Mouse (Mus musculus) heart, embryonic 15.5 days (tissue): ENCODE data around the gene Cbx2. TPM values are rescaled to one million over a fixed set of nuclear protein-coding genes. Genes with fewer than 3 reads are reported as not detected.

Experiments
- ATAC-seq: fragments of 200-750 bp; cut with Nextera tagmentation; replicated peaks from 2 replicates; pipeline ENCODE4 v1.8.0; 2017; ENCODE audit warnings: low read depth, moderate TSS enrichment; ENCODE audit not compliant: insufficient number of reproducible peaks, insufficient read depth, low FRiP score
- H3K27ac ChIP-seq: fragments of 300-500 bp; sonication (generic); 2 replicates; pipeline ENCODE4 v1.5.1; 2015; ENCODE audit warnings: mild to moderate bottlenecking, inconsistent platforms
- H3K27me3 ChIP-seq: fragments of 300-500 bp; sonication (generic); 2 replicates; pipeline ENCODE4 v1.6.1; 2015; ENCODE audit warnings: inconsistent platforms
- H3K36me3 ChIP-seq: fragments of 300-500 bp; sonication (generic); 2 replicates; pipeline ENCODE4 v1.6.1; 2015; ENCODE audit warnings: mild to moderate bottlenecking, inconsistent platforms
- H3K4me1 ChIP-seq: fragments of 300-500 bp; sonication (generic); replicated peaks from 2 replicates; pipeline ENCODE4 v1.6.1; 2015; ENCODE audit warnings: inconsistent platforms
- H3K4me2 ChIP-seq: fragments of 300-500 bp; sonication (generic); 2 replicates; pipeline ENCODE4 v1.6.1; 2015; ENCODE audit warnings: inconsistent platforms, mild to moderate bottlenecking, moderate library complexity
- H3K4me3 ChIP-seq: fragments of 300-500 bp; sonication (generic); 2 replicates; pipeline ENCODE4 v1.5.1; 2015; ENCODE audit warnings: mild to moderate bottlenecking, inconsistent platforms
- H3K9ac ChIP-seq: fragments of 300-500 bp; sonication (generic); 2 replicates; pipeline ENCODE4 v1.6.1; 2015; ENCODE audit warnings: mild to moderate bottlenecking, inconsistent platforms
- H3K9me3 ChIP-seq: fragments of 300-500 bp; sonication (generic); replicated peaks from 2 replicates; pipeline ENCODE4 v1.6.1; 2016; ENCODE audit warnings: inconsistent platforms
- WGBS: fragments of 180-500 bp; shearing (Covaris S2); methylation state at CpG from one replicate; pipeline ENCODE4 v1.1.7; 2015; ENCODE audit warnings: mixed read lengths; 5-methylcytosine and 5-hydroxymethylcytosine counted together
- polyA plus RNA-seq: library from polyadenylated mRNA; unstranded; fragments of >200 nt; fragmentation: Nextera tagmentation; extraction: Ambion mirVana; gene quantifications from 2 replicates; pipeline ENCODE4 v1.2.1, GENCODE M21; 2015

The Cbx2 gene
- polyA plus RNA-seq, result 11.6 and 18.0 TPM in 2 replicates

- H3K4me2 ChIP-seq, result peak within 1 kb of the TSS; percentile 91
- peaks cover 15% of the 10 kb centered on the region; the same call in 1 of the 2 replicates for H3K36me3 ChIP-seq
- peak within 1 kb of the TSS; percentile 83 for H3K27ac ChIP-seq
- H3K4me1 ChIP-seq, result peaks cover 33% of the 10 kb centered on the region
- peak within 1 kb of the TSS; percentile 89 for H3K4me3 ChIP-seq
- H3K9me3 ChIP-seq, result no peaks in the 10 kb centered on the region
- peaks cover 25% of the 10 kb centered on the region for H3K27me3 ChIP-seq
- WGBS, result under 1% methylated on average over 88 of the region's 99 CpGs
- peak; percentile 89 for ATAC-seq
- peak within 1 kb of the TSS; percentile 83 for H3K9ac ChIP-seq
Measured at GRCm38 (mm10) chr11:119022895-119023615, at the start of gene Cbx2. Cbx2 (plus strand) TSS chr11:119022962.

GRCm38 (mm10) chr11:118974340-118974739 lies 48.4 kb upstream of the Cbx2 start:
- H3K4me1 ChIP-seq, result peaks cover 5% of the 10 kb centered on the region
- H3K36me3 ChIP-seq, result no peaks in the 10 kb centered on the region
- 68% methylated on average over 7 of the region's 7 CpGs for WGBS
- no peaks in the 10 kb centered on the region for H3K9me3 ChIP-seq
- no peak for ATAC-seq
- no peak overlapping the region for H3K27ac ChIP-seq
- H3K4me3 ChIP-seq, result no peak overlapping the region
- H3K27me3 ChIP-seq, result peaks cover 80% of the 10 kb centered on the region
- H3K9ac ChIP-seq, result no peak overlapping the region
- H3K4me2 ChIP-seq, result no peak overlapping the region

DNA sequence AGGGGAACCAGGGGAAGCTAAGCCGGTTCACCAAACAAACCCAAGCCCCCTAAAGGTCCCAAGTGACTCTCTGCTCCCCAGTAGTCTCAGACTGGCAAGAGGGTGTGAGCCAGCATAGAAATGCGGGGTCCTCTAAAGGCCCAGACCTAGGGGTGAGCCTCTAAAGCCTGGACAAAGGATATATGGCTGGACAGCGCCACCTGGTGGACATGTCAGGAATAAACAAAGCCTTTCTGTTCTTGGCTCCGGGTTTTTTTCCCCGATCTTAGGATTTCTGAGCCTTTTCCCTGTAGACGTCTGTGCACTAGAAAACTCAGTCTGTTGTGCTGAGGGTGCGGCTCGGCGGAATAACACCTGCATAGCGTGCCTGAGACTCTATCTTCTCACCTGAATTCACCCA lies 47.3 kb upstream of the Cbx2 start:
- H3K4me2 ChIP-seq, result peak overlapping the region; percentile 38; the same call in 1 of the 2 replicates
- no peak for ATAC-seq
- H3K4me3 ChIP-seq, result 0 out of 2 replicates have a peak overlapping the region, but pooled peaks have one; percentile 8

DNA sequence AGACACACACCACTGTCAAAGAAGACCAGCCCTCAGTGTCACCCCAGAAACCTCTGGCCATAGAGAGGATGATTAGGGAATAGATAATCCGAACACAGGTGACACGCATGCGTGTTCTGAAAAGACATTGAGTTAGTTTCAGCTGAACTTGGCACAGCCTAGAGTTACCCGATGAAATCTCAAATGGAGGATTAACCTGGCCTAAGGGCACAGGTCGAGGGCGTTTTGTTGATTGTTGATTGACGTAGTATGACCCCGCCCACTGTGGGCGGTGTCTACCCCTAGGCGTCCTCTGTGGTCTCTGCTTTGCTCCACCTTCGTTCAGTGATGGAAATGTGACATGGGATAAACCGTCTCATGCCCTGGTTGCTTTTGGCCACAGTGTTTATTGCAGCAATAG lies 46.8 kb upstream of the Cbx2 start:
- Histone ChIP-seq H3K27me3 (peaks cover 71% of the 10 kb centered on the region), H3K9ac (no peak overlapping the region), H3K4me3 (no peak overlapping the region), H3K36me3 (no peaks in the 10 kb centered on the region), H3K4me2 (peak overlapping the region; percentile 38; the same call in 1 of the 2 replicates), H3K9me3 (no peaks in the 10 kb centered on the region), H3K4me1 (peaks cover 5% of the 10 kb centered on the region), H3K27ac (no peak overlapping the region)
- WGBS, result 17% methylated on average over 12 of the region's 12 CpGs
- ATAC-seq, result no peak

More for the DNA sequence above, 47.3 kb upstream of the Cbx2 start:
- WGBS, result 2% methylated on average over 10 of the region's 10 CpGs
- H3K4me1 ChIP-seq, result peaks cover 5% of the 10 kb centered on the region
- H3K27ac ChIP-seq, result no peak overlapping the region
- H3K9me3 ChIP-seq, result no peaks in the 10 kb centered on the region
- no peaks in the 10 kb centered on the region for H3K36me3 ChIP-seq
- H3K27me3 ChIP-seq, result peaks cover 74% of the 10 kb centered on the region
- no peak overlapping the region for H3K9ac ChIP-seq

DNA sequence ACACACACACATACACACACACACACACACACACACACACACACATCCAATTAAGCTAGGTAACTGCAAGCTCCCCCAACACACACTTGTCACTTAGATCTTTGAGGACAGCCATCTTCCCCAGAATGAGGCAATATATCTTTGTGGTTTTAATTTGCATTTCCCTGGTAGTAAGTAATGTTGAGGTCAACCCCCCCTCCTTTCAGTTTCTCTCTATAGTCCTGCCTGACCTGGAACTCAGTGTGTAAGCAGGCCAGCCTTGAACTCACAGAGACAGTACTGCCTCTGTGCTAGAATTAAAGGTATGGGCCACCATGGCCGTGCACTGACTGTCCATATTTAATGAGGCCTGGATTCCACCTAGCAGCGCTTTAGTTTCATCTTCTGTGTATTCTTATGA lies 42.4 kb upstream of the Cbx2 start:
- Histone ChIP-seq H3K9me3 (no peaks in the 10 kb centered on the region), H3K27me3 (peaks cover 47% of the 10 kb centered on the region), H3K4me1 (peaks cover 5% of the 10 kb centered on the region), H3K4me3 (no peak overlapping the region), H3K36me3 (no peaks in the 10 kb centered on the region), H3K27ac (no peak overlapping the region), H3K4me2 (no peak overlapping the region), H3K9ac (no peak overlapping the region)
- 75% methylated on average over 2 of the region's 2 CpGs for WGBS
- ATAC-seq, result no peak

- no peaks in the 10 kb centered on the region for H3K36me3 ChIP-seq
- H3K9ac ChIP-seq, result no peak overlapping the region
- no peak for ATAC-seq
- H3K27me3 ChIP-seq, result peaks cover 40% of the 10 kb centered on the region
- H3K9me3 ChIP-seq, result no peaks in the 10 kb centered on the region
- WGBS, result 61% methylated on average over 18 of the region's 18 CpGs
- H3K4me1 ChIP-seq, result no peaks in the 10 kb centered on the region
- H3K4me3 ChIP-seq, result no peak overlapping the region
- H3K27ac ChIP-seq, result no peak overlapping the region
- no peak overlapping the region for H3K4me2 ChIP-seq
Measured at GRCm38 (mm10) chr11:118981012-118981776, 41.6 kb upstream of the Cbx2 start.

DNA sequence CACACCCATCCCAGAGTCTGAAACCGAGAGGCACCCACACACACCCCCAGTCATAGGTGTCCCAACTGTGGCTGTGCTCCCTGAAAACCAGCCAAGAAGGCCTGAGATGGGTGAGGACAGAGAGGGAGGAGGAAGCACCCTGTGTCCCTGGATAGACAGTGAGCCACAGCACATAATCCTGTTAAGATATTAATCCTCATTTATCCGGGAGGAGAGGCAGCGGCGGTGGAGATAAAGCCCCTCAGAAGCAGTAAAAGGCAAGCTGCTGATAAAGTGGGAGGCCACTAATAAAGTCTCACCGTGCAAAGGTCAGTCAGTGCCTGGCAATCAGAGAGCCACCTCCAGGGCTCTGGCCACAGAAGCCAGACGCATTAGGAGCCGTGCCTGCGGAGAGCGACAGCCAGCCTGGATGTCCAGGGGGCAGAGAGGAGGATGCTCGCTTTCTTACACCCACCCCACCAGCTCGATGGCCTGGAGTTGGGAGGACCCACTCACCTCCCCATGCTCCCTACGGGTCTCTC lies 40.1 kb upstream of the Cbx2 start:
- Histone ChIP-seq H3K27me3 (peaks cover 28% of the 10 kb centered on the region), H3K27ac (no peak overlapping the region), H3K4me2 (no peak overlapping the region)

DNA sequence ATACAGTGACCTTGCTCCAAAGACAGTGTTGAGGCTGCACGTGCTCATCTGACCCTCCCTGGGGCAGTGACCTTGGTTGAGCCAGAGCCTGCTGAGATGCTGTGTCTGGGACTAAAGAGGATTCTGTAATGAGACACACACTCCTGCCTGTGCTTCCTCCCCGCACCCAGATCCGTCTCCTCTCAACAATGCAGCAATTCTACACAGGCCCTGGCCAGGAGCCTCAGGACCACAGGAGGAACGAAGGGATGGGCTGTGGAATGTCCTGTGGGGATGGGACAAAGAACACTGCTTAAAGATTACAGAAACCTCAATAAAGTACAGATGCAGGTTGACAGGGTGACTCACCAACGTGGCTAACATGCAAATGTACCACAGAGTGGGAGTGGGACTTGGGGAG lies 37.2 kb upstream of the Cbx2 start:
- ATAC-seq, result no peak
- Histone ChIP-seq H3K27me3 (peaks cover 10% of the 10 kb centered on the region; the same call in 1 of the 2 replicates), H3K9ac (no peak overlapping the region), H3K9me3 (no peaks in the 10 kb centered on the region), H3K4me3 (no peak overlapping the region), H3K36me3 (no peaks in the 10 kb centered on the region), H3K4me2 (no peak overlapping the region), H3K4me1 (no peaks in the 10 kb centered on the region), H3K27ac (no peak overlapping the region)
- WGBS, result 54% methylated on average over 5 of the region's 5 CpGs

More for the DNA sequence above, 40.1 kb upstream of the Cbx2 start:
- ATAC-seq, result no peak
- H3K36me3 ChIP-seq, result no peaks in the 10 kb centered on the region
- H3K4me3 ChIP-seq, result no peak overlapping the region
- no peak overlapping the region for H3K9ac ChIP-seq
- no peaks in the 10 kb centered on the region for H3K4me1 ChIP-seq
- no peaks in the 10 kb centered on the region for H3K9me3 ChIP-seq
- 41% methylated on average over 12 of the region's 12 CpGs for WGBS

DNA sequence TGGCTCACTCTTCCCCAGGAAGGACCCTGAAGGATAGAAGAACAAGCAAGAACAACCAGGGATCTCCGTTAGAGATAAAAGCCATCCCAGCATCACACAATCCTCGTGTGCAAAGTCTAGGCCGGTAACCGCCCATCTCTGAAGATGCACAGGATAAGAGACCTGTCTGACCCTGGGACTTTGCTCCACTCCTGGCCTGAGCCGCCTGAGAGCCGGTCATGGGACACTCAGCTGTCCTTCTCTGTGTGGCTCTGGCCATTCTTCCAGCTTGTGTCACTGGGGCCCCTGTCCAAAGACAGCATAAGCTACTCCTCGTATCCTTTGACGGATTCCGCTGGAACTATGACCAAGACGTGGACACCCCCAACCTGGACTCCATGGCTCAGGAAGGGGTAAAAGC lies 34.8 kb upstream of the Cbx2 start, which contains the start of gene Enpp7:
Enpp7 (plus strand) TSS at position 190 of the 400 bp plus-strand sequence.
- no peaks in the 10 kb centered on the region for H3K4me1 ChIP-seq
- WGBS, result 79% methylated on average over 10 of the region's 10 CpGs
- no peak within 1 kb of the TSS for H3K4me3 ChIP-seq
- H3K9ac ChIP-seq, result no peak within 1 kb of the TSS
- H3K36me3 ChIP-seq, result no peaks in the 10 kb centered on the region
- H3K27me3 ChIP-seq, result peaks cover 2% of the 10 kb centered on the region; the same call in 1 of the 2 replicates
- H3K4me2 ChIP-seq, result no peak within 1 kb of the TSS
- no peaks in the 10 kb centered on the region for H3K9me3 ChIP-seq
- no peak within 1 kb of the TSS for H3K27ac ChIP-seq
- no peak for ATAC-seq

GRCm38 (mm10) chr11:118992781-118993180 lies 30.0 kb upstream of the Cbx2 start:
- no peak; the same call in 1 of the 2 replicates for ATAC-seq

GRCm38 (mm10) chr11:118995448-118995847 lies 27.3 kb upstream of the Cbx2 start:
- Histone ChIP-seq H3K27me3 (peaks cover 61% of the 10 kb centered on the region), H3K9ac (no peak overlapping the region), H3K9me3 (no peaks in the 10 kb centered on the region), H3K4me3 (no peak overlapping the region), H3K27ac (no peak overlapping the region), H3K36me3 (no peaks in the 10 kb centered on the region), H3K4me2 (no peak overlapping the region), H3K4me1 (peaks cover 11% of the 10 kb centered on the region)
- no peak for ATAC-seq
- WGBS, result 25% methylated on average over 4 of the region's 4 CpGs

More at GRCm38 (mm10) chr11:118992781-118993180, 30.0 kb upstream of the Cbx2 start:
- no peaks in the 10 kb centered on the region for H3K9me3 ChIP-seq
- 47% methylated on average over 3 of the region's 3 CpGs for WGBS
- H3K4me2 ChIP-seq, result no peak overlapping the region
- no peak overlapping the region for H3K4me3 ChIP-seq
- H3K9ac ChIP-seq, result no peak overlapping the region
- 0 out of 2 replicates have a peak, but pooled peaks cover 2% of the 10 kb centered on the region for H3K4me1 ChIP-seq
- no peak overlapping the region for H3K27ac ChIP-seq
- H3K27me3 ChIP-seq, result peaks cover 35% of the 10 kb centered on the region
- no peaks in the 10 kb centered on the region for H3K36me3 ChIP-seq
